Mouse (Mus musculus) heart, adult 2 months (tissue): ENCODE data around the gene Lmbrd2.

Experiments
- CTCF ChIP-seq: fragments of 200-600 bp; IDR thresholded peaks from 2 replicates; pipeline ENCODE4 v1.8.1; 2022; ENCODE audit warnings: antibody characterized with exemption, mild to moderate bottlenecking, moderate library complexity
- EP300 ChIP-seq: fragments of 200-500 bp; IDR thresholded peaks from 2 replicates; pipeline ENCODE4 v1.6.1; 2011; ENCODE audit warnings: low read depth, low read length, control low read depth; ENCODE audit not compliant: insufficient read depth
- POLR2A ChIP-seq: fragments of 200-500 bp; IDR thresholded peaks from 2 replicates; pipeline ENCODE4 v1.6.1; 2011; ENCODE audit warnings: mild to moderate bottlenecking, low read depth, low read length, control low read depth; ENCODE audit not compliant: insufficient read depth

DNA sequence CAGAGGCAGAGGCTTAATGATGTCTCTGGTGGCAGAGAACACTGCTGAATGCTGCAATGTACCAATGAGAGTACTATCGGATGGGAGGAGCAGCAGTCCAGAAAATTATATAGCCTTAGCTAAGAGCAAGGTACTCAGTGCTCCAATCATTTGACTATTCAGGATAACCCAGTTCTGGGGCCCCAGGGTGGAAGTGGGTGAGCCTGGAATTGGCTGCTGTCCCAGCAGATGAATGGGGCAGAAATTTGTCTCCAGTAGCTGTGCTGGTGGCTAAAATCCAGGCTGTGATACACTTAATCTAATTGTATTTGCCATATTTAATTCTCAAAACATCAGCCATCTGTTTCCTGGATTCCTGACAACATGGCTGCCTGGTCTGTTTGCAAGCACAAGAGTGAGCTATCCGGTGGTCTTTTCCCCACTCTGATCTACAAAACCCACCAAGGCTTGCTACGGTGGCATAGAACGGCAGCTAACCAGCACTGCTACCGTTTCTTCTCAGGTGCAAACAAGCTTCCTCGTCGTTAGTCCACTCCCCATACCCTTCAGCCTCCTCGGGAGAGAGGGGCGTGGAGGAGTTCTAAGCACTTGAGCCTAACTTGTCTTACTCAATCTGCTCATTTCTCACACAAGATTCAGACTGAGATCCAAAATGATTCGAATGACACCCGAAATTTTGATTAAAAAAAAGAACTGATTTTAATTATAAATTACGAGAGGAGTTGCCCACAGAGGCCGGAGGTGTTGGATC is 7.5 kb upstream of the Lmbrd2 start:
- TF ChIP-seq CTCF (no peak), POLR2A (no peak), EP300 (no peak)
